Mouse (Mus musculus) central nervous system, embryonic 11.5 days (tissue): ENCODE measurements around the gene Prkcq. TPM values are rescaled to one million over a fixed set of nuclear protein-coding genes. Genes with fewer than 3 reads are reported as not detected.

Experiments used
- polyA plus RNA-seq: library from polyadenylated mRNA; depleted of rRNA; stranded (reverse); fragments of >200 nt; gene quantifications from 2 replicates; pipeline ENCODE4 v1.2.3, GENCODE M21; 2012; rRNA removed

Prkcq gene
- polyA plus RNA-seq, result 1.8 and 2.0 TPM in 2 replicates

DNA sequence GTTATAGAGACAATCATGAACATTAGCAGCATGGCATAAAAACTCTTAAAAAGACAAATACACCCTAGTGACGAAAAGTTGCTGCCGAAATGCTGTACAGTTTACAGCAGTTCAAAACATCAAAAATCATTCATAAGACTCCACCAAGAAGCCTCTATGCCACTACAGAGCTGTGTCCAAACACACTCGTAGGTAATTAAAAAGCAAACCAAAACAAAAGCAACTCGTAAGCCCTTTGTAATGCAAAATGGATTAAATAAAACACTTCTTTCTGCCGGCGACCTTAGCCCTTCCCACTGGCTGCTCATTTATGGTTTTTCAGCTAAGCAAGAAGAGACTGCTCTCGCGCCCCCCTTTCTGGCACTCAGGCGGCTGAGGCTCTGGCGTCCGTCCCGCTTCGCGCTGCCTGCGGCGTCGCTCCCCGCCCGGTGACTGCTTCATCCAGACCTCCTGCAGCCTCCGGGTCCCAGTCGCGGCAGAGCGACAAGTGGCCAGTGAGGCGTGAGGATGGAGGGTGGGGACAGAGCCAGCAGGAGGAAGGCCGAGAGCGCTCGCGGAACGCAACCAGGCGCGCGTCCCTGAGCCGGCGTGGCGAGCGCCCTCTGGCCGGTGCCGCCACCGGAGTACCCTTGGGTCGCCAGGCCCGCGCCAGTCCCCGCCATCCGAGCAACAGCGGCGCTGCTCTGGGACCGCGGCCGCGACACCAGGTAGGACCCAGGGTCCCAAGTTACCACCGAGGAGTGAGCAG, at the start of gene Prkcq:
Gene Prkcq (plus strand): TSS at position 355 of the 748 bp plus-strand sequence.

